Mouse (Mus musculus): ENCODE results near the gene Trpt1.

DNA sequence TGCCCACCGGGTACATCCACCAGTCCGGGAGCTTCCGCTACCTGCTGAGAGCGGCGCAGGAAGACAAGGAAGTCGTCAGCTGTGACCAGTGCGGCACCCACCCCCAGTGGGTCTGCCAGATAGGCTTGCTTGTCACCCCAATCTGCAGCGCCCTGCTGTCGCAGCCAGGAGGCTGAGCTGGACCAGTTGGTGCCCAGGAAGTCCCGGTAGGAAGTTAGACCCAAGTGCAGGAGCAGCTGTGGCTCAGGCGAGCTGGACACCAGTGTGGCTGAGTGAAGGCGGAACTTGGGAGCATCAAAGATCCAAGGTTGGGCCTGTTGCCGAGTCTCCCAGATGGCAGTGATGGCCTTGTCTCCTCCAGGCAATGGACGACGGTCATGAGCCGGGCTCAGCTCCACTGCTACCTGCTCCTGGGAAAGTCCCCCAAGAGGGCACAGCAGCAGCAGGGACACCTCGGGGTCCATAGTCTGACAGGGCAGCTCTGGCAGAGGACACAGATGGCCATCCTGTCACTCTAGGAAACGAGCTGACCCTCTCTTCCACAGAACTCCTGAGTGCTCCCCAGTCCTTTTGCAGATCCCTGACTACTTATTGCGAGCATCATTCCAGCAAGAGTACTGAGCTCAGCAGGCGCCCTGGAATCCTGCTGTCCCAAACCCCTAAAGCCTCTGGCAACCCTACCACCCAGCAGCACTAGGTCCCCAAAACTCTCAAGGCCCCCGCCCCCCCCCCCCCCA is 508 bp upstream of the Trpt1 start:
- TF ChIP-seq EP300 (IDR thresholded peaks at IDR 0.05; ENCODE audit: low read depth), result no peak
- TF ChIP-seq CTCF (IDR thresholded peaks at IDR 0.05; ENCODE audit: low read depth), result no peak

Measured in heart, postnatal 0 days (tissue).